In the genomic region with DNA sequence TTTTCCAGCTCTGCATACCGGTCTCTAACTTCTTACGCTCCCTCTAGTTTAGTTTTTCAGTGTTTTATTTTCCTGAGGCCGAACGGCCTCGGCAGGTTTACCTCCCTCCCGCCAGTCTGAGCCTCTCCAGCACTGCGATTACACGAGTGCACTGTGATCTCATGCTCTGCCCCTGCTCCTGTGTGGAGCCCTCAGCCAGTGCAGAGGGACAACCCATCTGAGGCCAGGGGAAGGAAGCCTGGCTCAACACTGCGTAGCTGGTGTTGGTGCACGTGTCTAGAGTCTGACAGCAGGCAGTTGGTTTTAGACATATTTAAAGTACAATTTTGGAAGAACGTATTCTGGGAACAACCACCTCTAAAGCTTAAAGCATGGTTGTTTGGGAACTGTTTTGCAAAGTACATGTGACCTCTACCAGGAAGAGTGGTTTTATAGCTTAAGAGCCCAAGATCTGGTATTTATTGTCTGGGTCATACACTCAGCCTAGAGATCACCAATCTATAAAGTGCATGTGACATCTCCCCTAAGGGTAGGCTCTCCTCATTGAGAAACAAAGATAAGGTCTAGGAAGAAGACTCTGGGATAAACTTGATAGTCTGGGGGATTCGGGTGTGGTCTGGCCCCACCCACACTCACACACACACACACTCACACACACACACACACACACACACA, we compare ENCODE assay signal across 14 mouse cellular contexts.
"Had no signal": no experiment of that assay in that cellular context is flagged by ENCODE, and none has a peak within 500 bp of the region (broad histone marks: within the 10 kb centered on the region; RNA-seq: fewer than 3 reads in every experiment).

No protein-coding gene starts in this region.

- H3K27ac ChIP-seq: hindbrain, embryonic 15.5 days; left cerebral cortex, adult 2 months; limb, embryonic 15.5 days; lung, embryonic 15.5 days; midbrain, embryonic 10.5 days; midbrain, embryonic 15.5 days; neural tube, embryonic 13.5 days had no signal

- H3K9ac ChIP-seq: hindbrain, embryonic 15.5 days; limb, embryonic 15.5 days; lung, embryonic 15.5 days; midbrain, embryonic 15.5 days; neural tube, embryonic 13.5 days had no signal

- DNase-seq: kidney, adult 18-20 months; kidney, postnatal 14 days; retina, postnatal 1 day; right cerebral cortex, postnatal 4 days; spleen, adult 18-20 months; thymus, adult 2 months; thymus, postnatal 25 days had no signal

- H3K4me3 ChIP-seq: hindbrain, embryonic 15.5 days; left cerebral cortex, adult 2 months; limb, embryonic 15.5 days; lung, embryonic 15.5 days; midbrain, embryonic 10.5 days; midbrain, embryonic 15.5 days; neural tube, embryonic 13.5 days had no signal

- H3K9me3 ChIP-seq: hindbrain, embryonic 15.5 days; limb, embryonic 15.5 days; lung, embryonic 15.5 days; midbrain, embryonic 10.5 days; midbrain, embryonic 15.5 days; neural tube, embryonic 13.5 days had no signal

- ATAC-seq: midbrain, embryonic 15.5 days had no signal

- H3K4me1 ChIP-seq: hindbrain, embryonic 15.5 days; limb, embryonic 15.5 days; lung, embryonic 15.5 days; midbrain, embryonic 10.5 days; midbrain, embryonic 15.5 days had no signal

- H3K4me2 ChIP-seq: hindbrain, embryonic 15.5 days; limb, embryonic 15.5 days; lung, embryonic 15.5 days; midbrain, embryonic 15.5 days; neural tube, embryonic 13.5 days had no signal

- H3K27me3 ChIP-seq: hindbrain, embryonic 15.5 days; limb, embryonic 15.5 days; lung, embryonic 15.5 days; midbrain, embryonic 15.5 days; neural tube, embryonic 13.5 days had no signal
